Mouse (Mus musculus) erythroblast, adult 5-6 weeks (primary cell): ENCODE data around the gene Gcdh. TPM values are rescaled to one million over a fixed set of nuclear protein-coding genes. Genes with fewer than 3 reads are reported as not detected.

Experiments used
- ATAC-seq: replicated peaks from 2 replicates; pipeline ENCODE4 v1.8.0; 2016; ENCODE audit warnings: moderate number of reproducible peaks, mild to moderate bottlenecking, moderate TSS enrichment, inconsistent platforms; ENCODE audit not compliant: poor library complexity, low FRiP score, severe bottlenecking
- total RNA-seq, 2 experiments: library from RNA; stranded (forward) in 1 of 2; stranded (reverse) in 1 of 2; fragments of 150-400 nt in 1 of 2; fragments of 200-764, 138-1000 nt in 1 of 2; gene quantifications; 2 replicates each; pipeline versions ENCODE4 v1.2.3 to v1.2.4; 2015 to 2017; ENCODE audit warnings: low replicate concordance in 2 of 2

Gcdh gene
- 7.9 and 14.6 TPM in 2 replicates for total RNA-seq (2015; ENCODE audit: low replicate concordance)
- 13.4 and 17.6 TPM in 2 replicates for total RNA-seq (2017; ENCODE audit: low replicate concordance)

DNA sequence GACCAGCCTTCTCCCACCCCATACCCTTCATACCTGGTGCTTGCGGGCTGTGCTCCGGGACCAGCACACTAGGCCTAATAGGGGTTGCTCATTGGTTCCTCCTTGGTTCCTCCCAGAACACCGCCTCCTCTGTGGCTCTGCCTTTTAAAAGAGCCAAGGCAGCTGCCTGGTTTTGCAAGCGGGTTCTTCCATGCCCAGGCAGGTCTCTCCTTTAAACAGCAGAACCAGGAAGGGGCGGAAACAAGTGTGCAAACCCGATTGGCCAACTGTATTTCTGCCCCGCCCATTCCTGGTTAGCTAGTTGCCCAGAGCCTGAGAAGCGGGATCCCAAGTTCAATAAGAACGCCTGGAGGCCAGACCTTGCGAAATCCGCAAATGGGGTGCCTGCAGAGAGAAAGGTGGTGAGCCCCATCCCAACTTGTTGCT, at the start of gene Gcdh:
TSS of gene Gcdh (minus strand) at position 213 of the 426 bp plus-strand sequence.
- peak; percentile 96 for ATAC-seq

GRCm38 (mm10) chr8:84937620-84938485, 44.1 kb upstream of the Gcdh start:
- no peak for ATAC-seq

DNA sequence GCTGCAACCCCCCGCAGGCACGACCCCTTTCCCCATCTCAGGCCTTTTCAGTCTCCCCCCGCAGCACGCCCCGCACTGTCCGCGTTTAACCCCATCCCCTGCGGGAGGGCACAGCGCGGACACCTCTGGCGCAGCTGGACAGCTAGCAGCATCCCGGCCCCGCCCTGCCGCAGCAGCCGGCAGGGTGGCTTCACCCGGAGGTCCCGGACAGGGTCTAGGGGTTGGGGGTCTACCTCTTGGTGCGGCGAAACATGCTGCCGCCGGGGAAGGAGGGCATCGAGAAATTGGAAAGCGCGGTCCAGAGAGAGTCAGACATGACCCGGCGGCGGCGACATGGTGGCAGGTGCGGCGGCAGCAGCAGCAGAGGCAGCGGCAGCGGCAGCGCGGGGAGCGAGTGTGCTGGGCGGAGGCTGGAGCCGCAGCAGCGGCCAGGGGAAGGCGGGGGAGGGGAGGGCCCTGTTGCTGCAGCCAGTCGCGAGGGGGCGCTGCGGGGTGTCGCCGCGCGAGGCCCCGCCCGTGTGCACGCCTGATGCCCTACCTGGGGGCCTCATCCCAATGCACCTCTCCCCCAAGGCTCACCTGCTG, 43.3 kb upstream of the Gcdh start, which contains the start of gene Mast1:
TSS of gene Mast1 (minus strand) at position 398 of the 585 bp plus-strand sequence.
- ATAC-seq = peak; percentile 71

- no peak for ATAC-seq
Measured at GRCm38 (mm10) chr8:84936041-84936961, 42.6 kb upstream of the Gcdh start.

- no peak for ATAC-seq
Measured at GRCm38 (mm10) chr8:84935489-84935888, 41.8 kb upstream of the Gcdh start.

DNA sequence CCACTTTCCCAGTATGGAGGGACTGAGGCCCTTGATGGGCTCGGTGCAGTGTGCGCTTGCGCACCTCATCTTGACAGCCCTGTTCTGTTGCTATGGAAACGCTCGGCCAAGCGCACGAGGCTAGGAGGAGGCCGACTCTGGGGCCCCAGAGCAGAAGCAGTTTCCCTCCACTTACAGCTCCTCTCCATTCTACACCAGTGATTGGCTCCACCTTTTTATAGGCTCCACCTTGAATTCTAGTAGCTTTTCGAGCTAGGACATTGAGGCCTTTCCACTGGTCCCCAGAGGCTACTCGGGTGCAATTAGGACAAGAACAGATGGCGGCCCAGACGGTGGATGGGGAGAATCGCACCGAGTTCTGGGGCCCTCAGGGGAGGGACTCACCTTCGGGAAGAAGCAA, 41.1 kb upstream of the Gcdh start:
- no peak for ATAC-seq

GRCm38 (mm10) chr8:84933767-84934559, 40.2 kb upstream of the Gcdh start:
- ATAC-seq = no peak

DNA sequence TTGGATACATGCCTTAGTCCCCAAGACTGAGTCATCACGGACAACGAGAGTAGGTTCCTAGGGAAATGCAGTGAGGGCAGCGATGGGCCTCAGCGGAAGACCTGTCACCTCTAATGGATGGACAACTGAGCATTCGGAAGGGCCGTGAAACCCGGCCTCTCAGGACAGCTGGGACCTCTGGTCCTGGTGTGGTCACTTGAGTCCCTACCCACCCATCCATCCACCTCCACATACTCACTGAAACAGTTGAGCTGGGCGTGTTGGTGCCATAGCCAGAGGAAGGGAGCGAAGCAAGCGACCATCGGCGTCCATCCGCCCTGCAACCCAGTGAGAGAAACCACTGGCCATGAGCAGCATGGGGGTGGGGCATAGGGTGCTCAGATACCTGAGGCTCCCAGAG, 36.9 kb upstream of the Gcdh start:
- ATAC-seq = no peak

DNA sequence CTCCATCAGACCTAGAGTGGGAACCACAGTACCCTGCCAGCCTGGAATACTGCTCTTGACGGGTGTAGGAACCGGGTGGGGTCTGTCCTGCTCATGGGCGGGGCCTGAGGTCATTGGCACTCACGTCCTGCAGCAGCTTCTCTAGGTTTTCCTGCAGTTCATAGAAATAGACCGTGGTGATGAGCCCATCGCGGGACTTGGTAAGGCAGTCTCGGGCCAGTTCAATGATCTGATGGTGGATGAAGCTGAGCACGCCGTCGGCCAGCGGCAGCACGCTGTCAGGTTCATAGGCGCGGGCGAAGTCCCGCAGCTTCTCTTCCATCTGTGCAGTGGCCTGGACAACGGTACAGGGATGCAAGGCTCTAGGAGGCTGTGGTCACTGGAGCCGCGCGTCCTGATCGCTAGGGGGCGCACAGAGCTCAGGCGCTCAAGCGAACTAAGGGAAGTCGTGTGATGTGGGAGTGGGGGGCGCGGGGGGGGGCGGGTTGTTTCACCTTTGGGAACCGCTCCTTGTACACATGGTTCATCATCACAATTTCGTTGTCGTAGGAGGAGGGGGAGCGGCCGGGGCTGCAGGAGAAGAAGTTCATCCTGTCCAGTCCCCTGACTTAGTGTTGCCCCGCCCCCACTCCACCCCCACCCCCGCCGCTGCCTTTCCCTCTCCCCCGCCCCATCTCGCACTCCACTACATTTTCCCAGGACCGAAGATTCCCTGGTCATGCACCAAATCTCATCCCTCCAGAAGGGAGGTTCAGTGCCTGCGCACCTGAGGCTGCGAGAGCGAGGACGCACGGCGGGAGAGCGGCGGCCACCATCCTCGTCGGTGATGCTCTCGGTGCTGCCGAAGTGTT, 35.0 kb upstream of the Gcdh start:
- peak; percentile 78 for ATAC-seq

DNA sequence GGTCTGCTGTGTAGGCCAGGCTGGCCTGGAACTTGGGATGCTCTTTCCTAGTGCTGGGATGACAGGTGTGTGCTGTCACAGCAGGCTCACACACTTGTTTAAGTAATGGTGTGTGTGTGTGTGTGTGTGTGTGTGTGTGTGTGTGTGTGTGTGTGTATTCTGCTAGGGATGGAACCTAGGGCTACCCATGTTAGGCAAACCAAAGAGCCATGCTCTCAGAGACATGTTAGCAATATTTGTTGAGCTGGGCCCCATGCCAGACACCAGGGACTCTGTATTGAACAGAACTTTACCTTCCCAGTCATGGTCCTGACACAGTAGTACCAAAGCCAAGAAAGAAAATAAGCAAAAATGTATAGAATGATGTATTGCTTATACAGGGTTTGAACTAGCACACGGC, 33.8 kb upstream of the Gcdh start:
- no peak for ATAC-seq

DNA sequence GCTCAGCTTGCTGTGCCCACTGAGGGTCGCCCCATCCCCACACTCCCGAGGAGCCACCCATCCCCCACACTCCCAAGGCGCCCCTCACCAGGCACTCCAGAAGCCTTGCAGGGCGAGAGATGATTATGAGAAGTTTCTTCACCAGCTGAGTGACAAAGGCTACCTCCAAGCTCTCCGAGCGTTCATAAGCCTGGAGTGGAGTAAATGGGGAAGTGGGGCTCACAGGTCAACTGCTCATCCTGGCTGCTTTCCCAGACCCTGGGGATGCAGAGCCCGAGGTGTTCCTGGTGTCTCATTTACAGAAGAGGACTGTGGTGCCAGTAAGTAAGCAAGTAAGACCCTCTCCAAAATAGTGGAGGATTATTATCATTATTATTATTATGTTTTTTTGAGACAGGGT, 31.8 kb upstream of the Gcdh start:
- ATAC-seq = no peak

DNA sequence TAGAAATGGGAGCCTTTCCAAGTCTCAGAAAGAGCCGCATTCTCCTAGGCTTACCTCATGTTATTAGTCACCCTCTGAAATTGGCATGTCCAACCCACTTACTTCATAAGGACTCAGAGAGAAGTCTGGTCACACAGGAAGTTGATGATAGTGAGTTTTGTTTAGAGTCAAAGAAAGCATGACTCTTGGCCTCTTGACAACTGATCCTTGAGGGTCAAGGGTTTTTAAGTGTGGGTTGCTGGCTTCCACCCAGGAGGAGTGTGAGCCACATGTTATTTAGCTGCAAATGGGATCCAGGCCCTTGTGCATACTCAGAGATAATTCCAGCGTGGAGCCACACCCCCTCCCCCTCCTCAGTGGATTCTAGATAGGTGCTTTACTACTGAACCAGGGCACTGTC, 27.9 kb upstream of the Gcdh start:
- no peak for ATAC-seq

DNA sequence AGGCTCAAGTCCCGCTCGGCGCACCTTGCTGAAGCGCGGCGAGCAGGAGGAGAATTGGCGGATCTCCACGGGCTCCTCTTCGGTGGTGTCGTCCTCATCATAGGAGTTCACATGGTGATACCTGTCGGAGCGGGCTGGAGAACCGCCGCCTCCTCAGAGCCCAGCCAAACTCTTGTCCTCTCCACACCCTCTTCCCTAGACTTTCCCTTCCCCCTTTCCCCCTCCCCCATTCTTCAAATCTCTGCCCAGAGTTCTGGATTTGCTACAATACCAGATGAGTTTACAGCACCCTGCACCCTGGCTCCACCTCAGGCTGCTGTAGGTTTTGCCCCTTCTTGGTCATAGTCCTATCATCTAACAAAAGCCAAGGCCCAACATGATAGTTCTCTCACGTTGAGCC, 24.9 kb upstream of the Gcdh start:
- no peak for ATAC-seq

GRCm38 (mm10) chr8:84917781-84918180, 24.1 kb upstream of the Gcdh start:
- no peak for ATAC-seq

DNA sequence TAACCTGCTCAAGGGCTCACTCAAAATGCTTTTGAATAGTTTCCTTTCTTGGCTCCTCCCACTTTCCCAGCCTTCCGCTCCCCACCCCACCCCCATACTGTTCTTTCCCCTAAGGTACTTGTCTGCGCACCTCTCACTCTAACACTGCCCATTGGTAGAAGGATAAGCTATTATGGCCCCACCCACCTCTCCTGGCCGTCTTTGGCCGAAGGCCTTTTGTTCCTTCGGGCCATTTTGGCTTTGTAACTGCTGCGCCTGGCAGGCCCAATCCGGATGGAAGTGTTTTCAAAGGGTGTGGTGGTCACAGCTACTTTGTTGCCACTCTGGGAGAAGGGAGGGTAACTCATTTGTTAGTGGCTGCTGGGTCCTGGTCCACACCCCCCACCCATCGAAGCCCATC, 21.5 kb upstream of the Gcdh start:
- no peak for ATAC-seq

GRCm38 (mm10) chr8:84913960-84914359, 20.2 kb upstream of the Gcdh start:
- peak; percentile 31 for ATAC-seq

GRCm38 (mm10) chr8:84913502-84913900, 19.8 kb upstream of the Gcdh start:
- ATAC-seq = no peak

GRCm38 (mm10) chr8:84912895-84913501, 19.3 kb upstream of the Gcdh start:
- peak; percentile 61 for ATAC-seq
